Mouse (Mus musculus) neural tube, embryonic 15.5 days (tissue): Measurements from ENCODE around the gene Adgrl3. TPM values are rescaled to one million over a fixed set of nuclear protein-coding genes. Genes with fewer than 3 reads are reported as not detected.

Experiments
- ATAC-seq: fragments of 200-750 bp; cut with Nextera tagmentation; 2 replicates; pipeline ENCODE4 v1.8.0; 2017; ENCODE audit warnings: mild to moderate bottlenecking, moderate TSS enrichment, moderate library complexity; ENCODE audit not compliant: low FRiP score
- H3K27ac ChIP-seq: fragments of 300-500 bp; sonication (generic); replicated peaks from 2 replicates; pipeline ENCODE4 v1.5.1; 2015; ENCODE audit warnings: mild to moderate bottlenecking, inconsistent platforms
- H3K27me3 ChIP-seq: fragments of 300-500 bp; sonication (generic); replicated peaks from 2 replicates; pipeline ENCODE4 v1.6.1; 2015; ENCODE audit warnings: inconsistent platforms
- H3K36me3 ChIP-seq: fragments of 300-500 bp; sonication (generic); 2 replicates; pipeline ENCODE4 v1.6.1; 2015; ENCODE audit warnings: inconsistent platforms
- H3K4me1 ChIP-seq: fragments of 300-500 bp; sonication (generic); 2 replicates; pipeline ENCODE4 v1.6.1; 2015; ENCODE audit warnings: inconsistent platforms
- H3K4me2 ChIP-seq: fragments of 300-500 bp; sonication (generic); 2 replicates; pipeline ENCODE4 v1.6.1; 2015; ENCODE audit warnings: inconsistent platforms, mild to moderate bottlenecking, moderate library complexity
- H3K4me3 ChIP-seq: fragments of 300-500 bp; sonication (generic); replicated peaks from 2 replicates; pipeline ENCODE4 v1.5.1; 2015; ENCODE audit warnings: mild to moderate bottlenecking, inconsistent platforms
- H3K9ac ChIP-seq: fragments of 300-500 bp; sonication (generic); replicated peaks from 2 replicates; pipeline ENCODE4 v1.6.1; 2015; ENCODE audit warnings: mild to moderate bottlenecking, inconsistent platforms
- H3K9me3 ChIP-seq: fragments of 300-500 bp; sonication (generic); replicated peaks from 2 replicates; pipeline ENCODE4 v1.6.1; 2016; ENCODE audit warnings: inconsistent platforms
- WGBS: fragments of 180-500 bp; shearing (Covaris S2); methylation state at CpG from one replicate; pipeline ENCODE4 v1.1.7; 2015; ENCODE audit warnings: mixed read lengths; 5-methylcytosine and 5-hydroxymethylcytosine counted together
- polyA plus RNA-seq: library from polyadenylated mRNA; unstranded; fragments of >200 nt; fragmentation: Nextera tagmentation; extraction: Ambion mirVana; gene quantifications from 2 replicates; pipeline ENCODE4 v1.2.1, GENCODE M21; 2015

Adgrl3 gene
- polyA plus RNA-seq = 55.8 and 65.4 TPM in 2 replicates

DNA sequence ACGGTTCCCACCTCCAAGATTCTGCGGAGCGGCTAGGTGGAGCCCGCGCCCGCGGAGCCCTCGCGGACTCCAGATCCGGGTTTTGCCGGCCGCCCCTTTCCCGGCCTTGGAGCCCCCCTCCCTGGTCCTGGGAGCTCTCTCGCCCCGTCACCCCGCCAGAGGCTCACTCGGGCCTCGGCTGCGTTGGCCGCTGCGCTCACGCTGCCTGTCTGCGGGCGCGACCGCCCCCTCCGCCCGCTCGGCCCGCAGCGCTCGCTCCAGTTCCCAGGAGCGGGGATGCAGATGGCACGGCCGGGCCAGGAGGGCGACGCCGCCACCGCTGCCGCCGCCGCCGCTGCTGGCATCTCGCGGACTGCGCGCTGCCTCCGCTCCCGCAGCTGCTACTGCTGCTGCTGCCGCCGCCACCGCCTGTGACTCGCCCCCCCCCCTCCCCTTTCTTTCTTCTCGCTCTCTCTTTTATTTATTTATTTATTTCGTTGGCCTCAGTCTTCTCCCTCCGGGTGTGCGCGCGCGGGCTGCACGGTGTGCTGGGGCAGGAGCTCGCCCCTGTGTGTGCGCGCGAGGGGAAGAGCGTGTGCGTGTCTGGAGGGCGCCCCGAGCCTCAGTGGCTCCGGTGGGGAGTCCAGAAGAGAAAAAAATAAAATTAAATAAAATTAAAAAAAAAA lies at the start of gene Adgrl3:
Gene Adgrl3, plus strand, starts transcription at position 549 of the 665 bp plus-strand sequence.
- peak within 1 kb of the TSS; percentile 77 for H3K4me3 ChIP-seq
- no peaks in the 10 kb centered on the region for H3K9me3 ChIP-seq
- peak; percentile 87 for ATAC-seq
- H3K36me3 ChIP-seq = no peaks in the 10 kb centered on the region
- H3K4me1 ChIP-seq = peaks cover 11% of the 10 kb centered on the region
- WGBS = under 1% methylated on average over 63 of the region's 70 CpGs
- H3K27ac ChIP-seq = peak within 1 kb of the TSS; percentile 99
- H3K27me3 ChIP-seq = no peaks in the 10 kb centered on the region
- H3K9ac ChIP-seq = peak within 1 kb of the TSS; percentile 93
- peak within 1 kb of the TSS; percentile 58 for H3K4me2 ChIP-seq

DNA sequence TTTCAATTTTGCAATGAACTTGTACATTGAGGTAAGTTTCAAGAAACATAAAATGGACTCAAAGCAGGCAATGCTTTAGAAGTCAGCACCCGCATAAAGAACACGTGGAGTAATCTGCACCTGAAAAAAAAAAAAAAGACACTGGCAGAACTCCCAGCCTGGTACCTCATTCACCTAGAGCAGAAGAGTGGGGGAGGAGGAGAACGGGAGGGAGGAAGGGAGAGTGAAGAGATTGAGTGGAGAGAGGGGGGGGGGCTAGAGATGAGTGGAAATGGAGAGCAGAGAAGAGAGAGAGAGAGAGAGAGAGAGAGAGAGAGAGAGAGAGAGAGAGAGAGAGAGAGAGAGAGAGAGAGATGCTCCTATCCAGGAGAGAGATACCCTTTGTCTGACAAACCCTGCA lies 772 bp upstream of the Adgrl3 start:
- Histone ChIP-seq H3K9ac (peak overlapping the region; percentile 93), H3K4me3 (peak overlapping the region; percentile 77), H3K36me3 (no peaks in the 10 kb centered on the region), H3K4me1 (peaks cover 5% of the 10 kb centered on the region), H3K27ac (peak overlapping the region; percentile 99), H3K27me3 (no peaks in the 10 kb centered on the region), H3K4me2 (peak overlapping the region; percentile 58), H3K9me3 (no peaks in the 10 kb centered on the region)
- 7% methylated on average over 3 of the region's 3 CpGs for WGBS
- peak; percentile 51 for ATAC-seq

- no peaks in the 10 kb centered on the region for H3K36me3 ChIP-seq
- under 1% methylated on average over 55 of the region's 67 CpGs for WGBS
- no peaks in the 10 kb centered on the region for H3K9me3 ChIP-seq
- H3K27me3 ChIP-seq = no peaks in the 10 kb centered on the region
- H3K4me2 ChIP-seq = peak overlapping the region; percentile 58
- peak overlapping the region; percentile 99 for H3K27ac ChIP-seq
- ATAC-seq = peak; percentile 30
- peaks cover 16% of the 10 kb centered on the region for H3K4me1 ChIP-seq
- H3K9ac ChIP-seq = peak overlapping the region; percentile 93
- peak overlapping the region; percentile 77 for H3K4me3 ChIP-seq
Observed at GRCm38 (mm10) chr5:81020281-81021005, 505 bp downstream of the Adgrl3 start.

GRCm38 (mm10) chr5:81021006-81021320 lies 1.0 kb downstream of the Adgrl3 start:
- ATAC-seq = no peak
- Histone ChIP-seq H3K4me2 (peak overlapping the region; percentile 58), H3K36me3 (no peaks in the 10 kb centered on the region), H3K4me1 (peaks cover 16% of the 10 kb centered on the region), H3K4me3 (peak overlapping the region; percentile 77), H3K9me3 (no peaks in the 10 kb centered on the region), H3K9ac (peak overlapping the region; percentile 93), H3K27ac (peak overlapping the region; percentile 99), H3K27me3 (no peaks in the 10 kb centered on the region)
- WGBS = under 1% methylated on average over 6 of the region's 6 CpGs

DNA sequence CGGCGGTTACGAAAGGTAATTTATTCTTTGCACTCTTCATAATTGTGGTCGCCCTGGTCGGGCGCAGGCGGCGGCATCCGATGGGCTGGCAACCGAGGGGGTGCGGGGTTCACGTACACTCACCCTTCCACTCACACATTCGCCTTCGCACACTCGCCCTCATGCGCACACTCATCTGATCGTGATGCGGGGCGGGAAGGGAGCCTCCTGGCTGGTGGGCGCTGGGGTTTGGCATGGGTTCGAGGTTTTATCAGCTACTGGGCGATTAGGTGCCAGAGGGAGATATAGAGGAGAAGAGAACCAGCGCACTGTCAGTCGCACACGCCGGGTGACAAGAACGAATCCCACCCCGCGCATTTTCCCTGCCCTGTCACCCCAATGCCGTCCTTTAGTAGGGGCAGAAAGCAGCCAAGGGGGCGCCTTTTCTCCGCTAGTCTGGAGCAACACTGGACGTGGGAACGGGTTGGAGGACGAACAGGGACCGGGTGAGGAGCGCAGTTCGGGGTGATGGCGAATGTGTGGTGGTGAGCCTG lies 1.5 kb downstream of the Adgrl3 start:
- no peaks in the 10 kb centered on the region for H3K9me3 ChIP-seq
- no peaks in the 10 kb centered on the region for H3K36me3 ChIP-seq
- H3K9ac ChIP-seq = peak overlapping the region; percentile 93
- peak overlapping the region; percentile 99 for H3K27ac ChIP-seq
- WGBS = under 1% methylated on average over 39 of the region's 39 CpGs
- peak overlapping the region; percentile 77 for H3K4me3 ChIP-seq
- H3K4me1 ChIP-seq = peaks cover 16% of the 10 kb centered on the region
- ATAC-seq = peak; percentile 15; the same call in 1 of the 2 replicates
- H3K4me2 ChIP-seq = peak overlapping the region; percentile 58
- no peaks in the 10 kb centered on the region for H3K27me3 ChIP-seq

- Histone ChIP-seq H3K4me2 (peak overlapping the region; percentile 58), H3K27me3 (no peaks in the 10 kb centered on the region), H3K9ac (peak overlapping the region; percentile 93), H3K9me3 (no peaks in the 10 kb centered on the region), H3K4me3 (peak overlapping the region; percentile 77), H3K4me1 (peaks cover 16% of the 10 kb centered on the region), H3K27ac (peak overlapping the region; percentile 99), H3K36me3 (no peaks in the 10 kb centered on the region)
- WGBS = under 1% methylated on average over 21 of the region's 21 CpGs
- ATAC-seq = peak; percentile 23; the same call in 1 of the 2 replicates
Observed at GRCm38 (mm10) chr5:81021864-81022305, 1.9 kb downstream of the Adgrl3 start.

GRCm38 (mm10) chr5:81022306-81023071 lies 2.6 kb downstream of the Adgrl3 start:
- Histone ChIP-seq H3K9ac (peak overlapping the region; percentile 93), H3K4me3 (peak overlapping the region; percentile 77), H3K4me1 (peaks cover 16% of the 10 kb centered on the region), H3K4me2 (peak overlapping the region; percentile 58), H3K27me3 (no peaks in the 10 kb centered on the region), H3K9me3 (no peaks in the 10 kb centered on the region), H3K27ac (peak overlapping the region; percentile 99), H3K36me3 (no peaks in the 10 kb centered on the region)
- under 1% methylated on average over 24 of the region's 24 CpGs for WGBS
- ATAC-seq = no peak

- ATAC-seq = no peak
- H3K4me3 ChIP-seq = peak overlapping the region; percentile 40
- H3K27ac ChIP-seq = no peak overlapping the region
- WGBS = 39% methylated on average over 17 of the region's 17 CpGs
- no peaks in the 10 kb centered on the region for H3K9me3 ChIP-seq
- no peaks in the 10 kb centered on the region for H3K27me3 ChIP-seq
- H3K4me2 ChIP-seq = peak overlapping the region; percentile 58
- peak overlapping the region; percentile 37 for H3K9ac ChIP-seq
- peaks cover 21% of the 10 kb centered on the region for H3K4me1 ChIP-seq
- H3K36me3 ChIP-seq = no peaks in the 10 kb centered on the region
Observed at GRCm38 (mm10) chr5:81023923-81024715, 4.2 kb downstream of the Adgrl3 start.

- H3K4me3 ChIP-seq = no peak overlapping the region
- H3K27ac ChIP-seq = no peak overlapping the region
- H3K9ac ChIP-seq = no peak overlapping the region
- ATAC-seq = peak; percentile 42; the same call in 1 of the 2 replicates
- no peaks in the 10 kb centered on the region for H3K36me3 ChIP-seq
- H3K4me2 ChIP-seq = no peak overlapping the region
- H3K27me3 ChIP-seq = no peaks in the 10 kb centered on the region
- peaks cover 34% of the 10 kb centered on the region for H3K4me1 ChIP-seq
- 7% methylated on average over 2 of the region's 2 CpGs for WGBS
- H3K9me3 ChIP-seq = no peaks in the 10 kb centered on the region
Observed at GRCm38 (mm10) chr5:81028875-81029274, 8.9 kb downstream of the Adgrl3 start.

DNA sequence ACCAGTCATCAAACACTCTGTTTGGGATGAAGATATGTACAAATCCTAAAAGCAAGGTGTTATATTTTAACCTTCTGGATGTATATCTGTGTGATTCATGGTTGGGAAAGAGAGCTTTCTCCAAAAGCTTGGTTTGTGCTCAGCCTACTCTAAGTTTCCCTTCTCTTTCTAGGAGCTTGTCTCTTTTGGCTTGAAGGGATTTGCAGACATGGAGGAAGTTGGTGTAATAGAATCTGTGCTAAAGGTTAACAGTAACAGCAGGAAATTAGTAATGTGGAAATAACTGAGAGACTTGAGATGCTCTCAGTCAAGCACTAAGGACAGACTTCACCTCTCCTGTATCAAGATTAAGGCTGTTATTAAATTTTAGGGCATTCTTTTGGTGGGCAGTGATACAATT lies 17.2 kb downstream of the Adgrl3 start:
- Histone ChIP-seq H3K9ac (no peak overlapping the region), H3K9me3 (no peaks in the 10 kb centered on the region)

DNA sequence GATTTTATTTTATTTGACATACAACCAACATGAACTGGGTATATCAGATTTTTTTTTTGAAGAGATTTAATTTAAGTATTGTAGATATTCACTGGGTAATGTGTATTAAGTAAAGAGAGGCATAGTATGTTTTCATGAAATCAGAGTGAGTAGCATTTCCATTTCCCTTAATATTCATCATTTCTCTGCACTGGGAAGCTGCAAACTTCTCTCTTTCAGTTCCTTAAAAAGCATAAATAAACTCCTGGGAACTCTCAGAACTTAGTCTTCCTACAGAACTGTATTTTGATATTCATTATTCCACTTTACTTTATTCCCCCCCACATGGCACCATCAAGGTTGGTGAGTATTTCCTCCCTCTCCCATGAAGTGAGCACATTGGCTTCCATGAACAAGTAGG lies 23.9 kb downstream of the Adgrl3 start:
- no peak for ATAC-seq
- no peaks in the 10 kb centered on the region for H3K9me3 ChIP-seq

More for the DNA sequence above, 17.2 kb downstream of the Adgrl3 start:
- Histone ChIP-seq H3K4me2 (no peak overlapping the region), H3K4me3 (no peak overlapping the region), H3K36me3 (no peaks in the 10 kb centered on the region), H3K27me3 (no peaks in the 10 kb centered on the region), H3K4me1 (peaks cover 14% of the 10 kb centered on the region), H3K27ac (no peak overlapping the region)
- no peak for ATAC-seq

More for the DNA sequence above, 23.9 kb downstream of the Adgrl3 start:
- H3K36me3 ChIP-seq = no peaks in the 10 kb centered on the region
- H3K9ac ChIP-seq = no peak overlapping the region
- H3K4me1 ChIP-seq = peaks cover 12% of the 10 kb centered on the region
- H3K4me3 ChIP-seq = no peak overlapping the region
- H3K27me3 ChIP-seq = no peaks in the 10 kb centered on the region
- H3K27ac ChIP-seq = no peak overlapping the region
- no peak overlapping the region for H3K4me2 ChIP-seq
